Mouse (Mus musculus) intestine, embryonic 14.5 days (tissue): ENCODE data around the gene Zc3h7b. TPM values are rescaled to one million over a fixed set of nuclear protein-coding genes. Genes with fewer than 3 reads are reported as not detected.

Source experiments
- ATAC-seq: fragments of 200-750 bp; cut with Nextera tagmentation; replicated peaks from 2 replicates; pipeline ENCODE4 v1.8.0; 2017; ENCODE audit warnings: low read depth, moderate number of reproducible peaks, moderate TSS enrichment, moderate library complexity; ENCODE audit not compliant: low FRiP score, low TSS enrichment
- DNase-seq: peaks from one replicate; pipeline ENCODE4 v3.0.0-alpha.2; 2018; ENCODE audit warnings: low spot score
- H3K27ac ChIP-seq: fragments of 300-500 bp; sonication (generic); 2 replicates; pipeline ENCODE4 v1.5.1; 2014; ENCODE audit warnings: low read depth, mild to moderate bottlenecking, control low read depth
- H3K27me3 ChIP-seq: fragments of 300-500 bp; sonication (generic); replicated peaks from 2 replicates; pipeline ENCODE4 v1.6.1; 2014; ENCODE audit warnings: low read length, control low read depth; ENCODE audit not compliant: control insufficient read depth, insufficient read depth
- H3K36me3 ChIP-seq: fragments of 300-500 bp; sonication (generic); 2 replicates; pipeline ENCODE4 v1.6.1; 2014; ENCODE audit warnings: low read length, control low read depth; ENCODE audit not compliant: control insufficient read depth, insufficient read depth
- H3K4me1 ChIP-seq: fragments of 300-500 bp; sonication (generic); replicated peaks from 2 replicates; pipeline ENCODE4 v1.6.1; 2014; ENCODE audit warnings: low read length, control low read depth, mixed read lengths; ENCODE audit not compliant: control insufficient read depth, insufficient read depth
- H3K4me2 ChIP-seq: fragments of 300-500 bp; sonication (generic); 2 replicates; pipeline ENCODE4 v1.6.1; 2014; ENCODE audit warnings: low read length
- H3K4me3 ChIP-seq: fragments of 300-500 bp; sonication (generic); 2 replicates; pipeline ENCODE4 v1.5.1; 2014; ENCODE audit warnings: low read depth, low read length, control low read depth, mixed read lengths
- H3K9ac ChIP-seq: fragments of 300-500 bp; sonication (generic); 2 replicates; pipeline ENCODE4 v1.6.1; 2014; ENCODE audit warnings: mild to moderate bottlenecking, low read length
- H3K9me3 ChIP-seq: fragments of 300-500 bp; sonication (generic); 2 replicates; pipeline ENCODE4 v1.6.1; 2016; ENCODE audit warnings: low read length, control low read depth; ENCODE audit not compliant: control insufficient read depth
- WGBS: fragments of 180-500 bp; shearing (Covaris S2); extraction: QIAGEN DNeasy Blood & Tissue Kit; methylation state at CpG from one replicate; pipeline ENCODE4 v1.1.7; 2014; 5-methylcytosine and 5-hydroxymethylcytosine counted together
- polyA plus RNA-seq: library from polyadenylated mRNA; unstranded; fragments of >200 nt; fragmentation: Nextera tagmentation; extraction: Ambion mirVana; gene quantifications from 2 replicates; pipeline ENCODE4 v1.2.1, GENCODE M21; 2014

Gene Zc3h7b
- polyA plus RNA-seq, 1 experiment from 2014 or later, result 31.2 TPM

GRCm38 (mm10) chr15:81834171-81834841, 89.4 kb downstream of the Zc3h7b start:
- WGBS, result 46% methylated on average over 3 of the region's 3 CpGs
- ATAC-seq (no peak), DNase-seq (no peak)
- peaks cover 8% of the 10 kb centered on the region; the same call in 1 of the 2 replicates for H3K4me1 ChIP-seq
- no peak overlapping the region for H3K4me3 ChIP-seq
- H3K9me3 ChIP-seq, result no peaks in the 10 kb centered on the region
- no peak overlapping the region for H3K4me2 ChIP-seq
- H3K27me3 ChIP-seq, result no peaks in the 10 kb centered on the region
- no peak overlapping the region for H3K9ac ChIP-seq
- no peaks in the 10 kb centered on the region for H3K36me3 ChIP-seq
- no peak overlapping the region for H3K27ac ChIP-seq

- peaks cover 12% of the 10 kb centered on the region for H3K4me1 ChIP-seq
- H3K27ac ChIP-seq, result no peak overlapping the region
- H3K4me2 ChIP-seq, result peak overlapping the region; percentile 45
- no peak for ATAC-seq
- no peaks in the 10 kb centered on the region for H3K27me3 ChIP-seq
- 58% methylated on average over 10 of the region's 10 CpGs for WGBS
- no peak overlapping the region; the same call in 1 of the 2 replicates for H3K4me3 ChIP-seq
- no peaks in the 10 kb centered on the region for H3K9me3 ChIP-seq
- 0 out of 2 replicates have a peak overlapping the region, but pooled peaks have one; percentile 8 for H3K9ac ChIP-seq
- no peak for DNase-seq
- no peaks in the 10 kb centered on the region for H3K36me3 ChIP-seq
Measured at GRCm38 (mm10) chr15:81835007-81835880, 90.4 kb downstream of the Zc3h7b start.

DNA sequence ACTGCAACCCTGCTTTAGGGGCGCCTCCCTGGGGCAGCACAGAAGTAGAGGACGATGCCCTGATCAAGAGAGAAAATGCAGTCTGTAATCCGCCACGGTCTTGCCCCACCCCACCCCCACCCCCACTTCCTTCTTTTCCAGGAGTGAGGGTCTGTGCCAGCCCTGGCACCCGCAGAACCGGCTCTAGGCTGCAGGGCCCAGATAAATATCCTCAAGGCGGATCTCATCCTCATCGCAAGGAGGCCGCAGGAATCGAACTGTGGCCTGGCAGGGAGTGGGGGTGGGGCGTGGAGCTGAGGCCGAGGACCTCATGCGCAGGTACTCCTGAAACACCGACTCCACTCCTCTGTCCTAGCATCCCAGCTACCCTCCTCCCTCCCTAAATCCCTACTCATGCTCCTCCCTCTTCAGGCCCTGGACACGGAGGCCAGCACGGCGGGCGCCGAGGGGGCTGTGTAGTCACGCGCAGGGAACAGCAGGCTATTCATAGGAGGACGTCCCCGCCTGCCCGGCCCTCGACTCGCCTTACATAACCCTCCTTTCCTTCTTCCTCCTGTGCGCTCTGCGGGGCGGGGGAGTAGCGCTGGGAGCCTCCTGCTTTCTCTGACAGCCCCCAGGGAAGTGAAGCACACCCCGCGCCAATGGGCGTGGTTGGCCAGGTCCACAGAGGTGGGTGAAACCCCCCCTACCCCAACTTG, 91.4 kb downstream of the Zc3h7b start:
- Histone ChIP-seq H3K4me1 (peaks cover 12% of the 10 kb centered on the region), H3K9me3 (no peaks in the 10 kb centered on the region), H3K27ac (no peak overlapping the region), H3K9ac (peak overlapping the region; percentile 8), H3K36me3 (no peaks in the 10 kb centered on the region), H3K27me3 (no peaks in the 10 kb centered on the region), H3K4me2 (peak overlapping the region; percentile 45), H3K4me3 (peak overlapping the region; percentile 27)
- 4% methylated on average over 27 of the region's 33 CpGs for WGBS
- peak; percentile 86 for DNase-seq
- peak; percentile 79 for ATAC-seq

DNA sequence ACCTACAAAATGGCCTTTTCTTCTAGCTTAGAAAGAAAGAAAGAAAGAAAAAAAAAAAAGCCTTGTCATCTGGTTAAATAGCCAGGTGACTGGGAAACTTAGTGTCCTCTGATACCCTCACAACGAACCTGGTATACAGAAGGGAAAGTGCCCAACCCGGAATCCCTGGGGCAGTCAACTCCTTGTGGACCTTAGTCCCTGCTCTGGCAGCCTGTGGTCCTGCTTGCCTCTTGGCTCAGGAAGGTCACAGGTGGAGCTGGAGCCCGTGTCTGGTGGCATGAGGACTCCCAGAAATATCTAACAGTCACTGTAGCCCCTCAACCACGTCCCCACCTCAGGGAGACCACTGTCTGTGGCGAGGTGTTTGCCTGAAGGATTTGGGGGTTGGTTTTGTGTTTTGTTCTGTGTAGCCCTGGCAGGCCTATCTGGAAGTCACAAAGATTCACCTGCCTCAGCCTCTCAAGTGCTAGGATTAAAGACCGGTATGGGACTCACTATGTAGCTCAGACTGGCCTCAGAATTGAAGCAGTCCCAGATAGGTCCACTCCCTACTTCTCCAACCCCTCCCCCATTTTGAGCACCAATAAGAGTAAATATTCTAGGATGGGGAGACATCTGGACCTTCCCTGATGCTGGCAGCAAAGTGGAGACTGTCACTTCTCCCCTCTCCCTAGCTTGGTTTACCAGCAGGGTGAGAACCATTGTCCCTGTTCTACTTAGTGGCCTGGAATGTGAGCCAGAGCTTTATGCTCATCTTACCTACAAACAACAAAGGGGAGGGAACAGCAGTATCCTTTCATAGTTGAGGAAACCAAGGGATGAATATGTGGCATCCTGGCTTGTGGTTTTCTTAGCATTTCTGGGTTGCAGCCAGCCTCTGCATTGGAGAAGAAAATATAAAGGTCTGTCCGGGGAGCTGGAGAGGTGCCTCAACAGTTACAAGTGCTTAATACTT, 92.4 kb downstream of the Zc3h7b start:
- H3K4me3 ChIP-seq, result 0 out of 2 replicates have a peak overlapping the region, but pooled peaks have one; percentile 27

DNA sequence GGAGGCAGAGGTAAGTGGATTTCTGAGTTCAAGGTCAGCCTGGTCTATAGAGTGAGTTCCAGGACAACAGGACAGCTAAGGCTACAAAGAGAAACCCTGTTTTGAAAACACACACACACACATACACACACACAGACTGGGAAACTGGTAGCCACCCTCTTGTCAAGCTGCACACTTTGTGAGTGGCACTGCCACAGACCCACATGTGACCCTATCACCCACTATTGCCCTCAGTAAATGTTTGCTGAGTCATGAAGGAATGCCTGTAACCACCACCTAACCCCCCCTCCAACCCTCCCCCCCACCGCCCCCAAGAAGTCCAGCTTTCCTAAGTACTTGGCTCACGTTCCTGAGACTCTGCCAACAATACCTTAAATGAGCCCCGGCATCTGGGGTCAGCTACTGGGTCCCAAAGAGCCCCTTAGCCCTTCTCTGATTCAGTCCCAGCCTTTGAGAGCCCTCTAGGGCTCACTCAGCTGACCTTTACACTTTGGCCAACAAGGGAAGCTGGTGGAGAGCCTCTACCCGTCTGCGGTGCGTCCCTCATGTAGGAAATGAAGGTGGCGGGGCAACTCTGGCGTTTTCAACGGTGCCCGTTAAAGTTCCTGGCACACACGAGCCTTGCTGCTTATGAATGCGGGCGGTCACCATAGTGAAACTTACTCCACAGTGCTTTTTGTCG, 93.8 kb downstream of the Zc3h7b start:
- no peaks in the 10 kb centered on the region for H3K36me3 ChIP-seq
- H3K4me3 ChIP-seq, result no peak overlapping the region
- 80% methylated on average over 14 of the region's 14 CpGs for WGBS
- ATAC-seq, result no peak
- H3K4me2 ChIP-seq, result no peak overlapping the region
- peaks cover 12% of the 10 kb centered on the region for H3K4me1 ChIP-seq
- no peaks in the 10 kb centered on the region for H3K9me3 ChIP-seq
- DNase-seq, result no peak
- H3K27ac ChIP-seq, result no peak overlapping the region
- no peak overlapping the region for H3K9ac ChIP-seq
- H3K27me3 ChIP-seq, result no peaks in the 10 kb centered on the region

More for the DNA sequence above, 92.4 kb downstream of the Zc3h7b start:
- Histone ChIP-seq H3K36me3 (no peaks in the 10 kb centered on the region), H3K4me1 (peaks cover 12% of the 10 kb centered on the region), H3K9ac (no peak overlapping the region), H3K9me3 (no peaks in the 10 kb centered on the region), H3K27me3 (no peaks in the 10 kb centered on the region), H3K27ac (no peak overlapping the region), H3K4me2 (peak overlapping the region; percentile 45)
- no peak for ATAC-seq
- 52% methylated on average over 7 of the region's 7 CpGs for WGBS
- no peak for DNase-seq

DNA sequence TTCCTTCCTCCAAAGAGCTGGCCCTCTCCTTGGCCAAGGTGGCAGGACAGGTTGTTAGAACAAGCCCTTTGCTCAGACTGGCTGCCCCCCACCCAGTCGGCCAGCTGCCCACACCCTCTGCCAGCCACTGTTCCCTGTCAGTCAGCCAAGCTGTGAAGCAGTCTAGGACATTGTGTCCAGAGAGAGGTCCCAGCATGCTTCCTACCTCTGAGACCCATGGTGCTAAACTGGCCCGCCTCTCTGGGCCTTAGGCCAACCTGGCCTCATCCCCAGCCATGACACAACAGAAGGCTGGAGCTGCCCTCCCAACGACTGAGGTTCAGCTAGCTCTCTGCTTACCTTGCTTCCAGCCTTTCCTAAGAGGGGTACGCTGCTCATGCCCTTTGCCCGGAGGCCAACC, 94.8 kb downstream of the Zc3h7b start:
- Histone ChIP-seq H3K9me3 (no peaks in the 10 kb centered on the region), H3K4me3 (no peak overlapping the region), H3K4me1 (peaks cover 12% of the 10 kb centered on the region), H3K9ac (no peak overlapping the region), H3K27ac (no peak overlapping the region), H3K4me2 (no peak overlapping the region), H3K27me3 (no peaks in the 10 kb centered on the region), H3K36me3 (no peaks in the 10 kb centered on the region)
- WGBS, result 72% methylated on average over 5 of the region's 5 CpGs
- DNase-seq (no peak), ATAC-seq (no peak)

DNA sequence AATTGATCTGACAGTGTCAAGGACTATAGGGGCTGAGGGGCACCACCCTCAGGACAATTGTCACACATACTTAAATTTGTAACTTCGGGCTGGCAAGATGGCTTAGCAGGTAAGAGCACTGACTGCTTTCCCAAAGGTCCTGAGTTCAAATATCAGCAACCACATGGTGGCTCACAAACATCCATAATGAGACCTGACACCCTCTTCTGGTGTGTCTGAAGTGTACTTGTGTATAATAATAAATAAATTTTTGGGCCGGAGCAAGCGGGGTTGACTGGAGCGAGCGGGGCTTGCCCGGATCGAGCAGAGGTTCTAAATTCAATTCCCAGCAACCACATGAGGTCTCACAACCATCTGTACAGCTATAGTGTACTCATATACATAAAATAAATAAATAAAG, 95.4 kb downstream of the Zc3h7b start:
- Histone ChIP-seq H3K27me3 (no peaks in the 10 kb centered on the region), H3K36me3 (no peaks in the 10 kb centered on the region), H3K4me1 (peaks cover 12% of the 10 kb centered on the region), H3K9me3 (no peaks in the 10 kb centered on the region), H3K4me2 (no peak overlapping the region), H3K27ac (no peak overlapping the region), H3K9ac (no peak overlapping the region), H3K4me3 (no peak overlapping the region)
- 84% methylated on average over 7 of the region's 7 CpGs for WGBS
- DNase-seq (no peak), ATAC-seq (no peak)
